Mouse (Mus musculus) kidney, embryonic 15.5 days (tissue): ENCODE measurements at regions not wholly inside any gene's neighbourhood (a gene's known extent, or its start where the extent isn't known, plus 50 kb on each side); places are given as distances from the start of the nearest gene placed in this dataset.
A peak's percentile ranks its signal among the peaks of the same experiment; 100 is the strongest.

Experiments
- ATAC-seq: fragments of 200-750 bp; cut with Nextera tagmentation; replicated peaks from 2 replicates; pipeline ENCODE4 v1.8.0; 2017; ENCODE audit warnings: moderate TSS enrichment; ENCODE audit not compliant: low FRiP score
- H3K27ac ChIP-seq: fragments of 300-500 bp; sonication (generic); 2 replicates; pipeline ENCODE4 v1.5.1; 2015; ENCODE audit warnings: mild to moderate bottlenecking, inconsistent platforms
- H3K27me3 ChIP-seq: fragments of 300-500 bp; sonication (generic); 2 replicates; pipeline ENCODE4 v1.6.1; 2015; ENCODE audit warnings: inconsistent platforms
- H3K36me3 ChIP-seq: fragments of 300-500 bp; sonication (generic); 2 replicates; pipeline ENCODE4 v1.6.1; 2015; ENCODE audit warnings: inconsistent platforms
- H3K4me1 ChIP-seq: fragments of 300-500 bp; sonication (generic); 2 replicates; pipeline ENCODE4 v1.6.1; 2015; ENCODE audit warnings: inconsistent platforms
- H3K4me2 ChIP-seq: fragments of 300-500 bp; sonication (generic); 2 replicates; pipeline ENCODE4 v1.6.1; 2015; ENCODE audit warnings: moderate library complexity, mild to moderate bottlenecking, inconsistent platforms
- H3K4me3 ChIP-seq: fragments of 300-500 bp; sonication (generic); replicated peaks from 2 replicates; pipeline ENCODE4 v1.5.1; 2015; ENCODE audit warnings: mild to moderate bottlenecking, inconsistent platforms
- H3K9ac ChIP-seq: fragments of 300-500 bp; sonication (generic); 2 replicates; pipeline ENCODE4 v1.6.1; 2015; ENCODE audit warnings: mild to moderate bottlenecking, inconsistent platforms
- H3K9me3 ChIP-seq: fragments of 300-500 bp; sonication (generic); replicated peaks from 2 replicates; pipeline ENCODE4 v1.6.1; 2016; ENCODE audit warnings: inconsistent platforms
- WGBS: fragments of 180-500 bp; shearing (Covaris S2); methylation state at CpG from one replicate; pipeline ENCODE4 v1.1.7; 2015; ENCODE audit warnings: mixed read lengths; 5-methylcytosine and 5-hydroxymethylcytosine counted together

DNA sequence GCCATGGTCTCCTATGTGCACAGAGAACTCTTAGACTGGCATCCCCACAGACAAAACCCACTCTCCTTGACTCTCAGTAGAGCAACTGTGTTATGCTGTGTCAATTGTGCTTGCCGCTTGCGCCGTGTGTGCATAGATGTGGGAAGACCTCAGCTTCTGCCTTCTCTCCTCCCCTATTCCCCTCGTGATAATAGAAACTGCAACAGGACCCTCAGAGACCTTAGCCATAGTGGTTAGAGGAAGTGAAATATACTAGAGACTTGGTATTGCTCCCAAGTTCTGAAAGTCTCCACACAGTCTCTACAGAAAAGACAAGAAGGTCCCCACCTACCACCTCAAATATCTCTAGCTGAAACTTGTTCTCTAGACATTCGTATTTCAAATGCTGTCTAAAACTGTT, 188.2 kb upstream of the Hmga2 start:
- H3K4me1 ChIP-seq = peaks cover 22% of the 10 kb centered on the region
- no peaks in the 10 kb centered on the region for H3K9me3 ChIP-seq
- 84% methylated on average over 5 of the region's 5 CpGs for WGBS
- no peak overlapping the region for H3K9ac ChIP-seq
- no peak overlapping the region for H3K27ac ChIP-seq
- H3K36me3 ChIP-seq = no peaks in the 10 kb centered on the region
- no peak for ATAC-seq
- H3K27me3 ChIP-seq = no peaks in the 10 kb centered on the region
- no peak overlapping the region for H3K4me2 ChIP-seq
- no peak overlapping the region for H3K4me3 ChIP-seq

- Histone ChIP-seq H3K9me3 (no peaks in the 10 kb centered on the region), H3K27me3 (no peaks in the 10 kb centered on the region), H3K36me3 (no peaks in the 10 kb centered on the region), H3K4me2 (no peak overlapping the region), H3K27ac (no peak overlapping the region), H3K4me3 (no peak overlapping the region), H3K4me1 (peaks cover 25% of the 10 kb centered on the region), H3K9ac (no peak overlapping the region)
- ATAC-seq = no peak
- 19% methylated on average over 11 of the region's 11 CpGs for WGBS
Observed at GRCm38 (mm10) chr10:120663396-120663795, 187.1 kb upstream of the Hmga2 start.

DNA sequence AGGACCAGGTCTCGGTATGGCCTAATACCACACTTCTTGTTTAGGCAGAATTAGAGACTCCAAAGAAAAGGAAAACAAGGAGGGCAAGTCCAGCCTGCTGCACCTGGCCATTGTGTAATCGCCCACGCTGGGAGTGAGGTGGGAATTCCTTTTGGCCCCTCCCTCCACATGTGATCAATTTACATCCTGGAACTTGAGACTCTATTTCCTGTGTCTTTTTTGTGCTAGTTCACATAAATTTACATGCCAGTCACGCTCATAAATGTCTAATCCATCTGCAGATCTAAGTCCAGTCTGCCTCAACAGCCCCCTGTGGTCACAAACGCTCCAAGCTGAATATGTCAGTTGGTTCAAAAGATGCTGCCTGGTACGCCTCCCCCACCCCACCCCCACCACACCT, 184.2 kb upstream of the Hmga2 start:
- H3K27me3 ChIP-seq = no peaks in the 10 kb centered on the region
- 21% methylated on average over 6 of the region's 6 CpGs for WGBS
- H3K4me2 ChIP-seq = peak overlapping the region; percentile 20
- peak; percentile 76 for ATAC-seq
- peaks cover 25% of the 10 kb centered on the region for H3K4me1 ChIP-seq
- H3K9ac ChIP-seq = no peak overlapping the region
- H3K36me3 ChIP-seq = no peaks in the 10 kb centered on the region
- peak overlapping the region; percentile 38 for H3K27ac ChIP-seq
- no peaks in the 10 kb centered on the region for H3K9me3 ChIP-seq
- H3K4me3 ChIP-seq = no peak overlapping the region

GRCm38 (mm10) chr10:120655238-120655931, 179.1 kb upstream of the Hmga2 start:
- H3K9ac ChIP-seq = no peak overlapping the region
- H3K4me1 ChIP-seq = peaks cover 10% of the 10 kb centered on the region
- no peaks in the 10 kb centered on the region for H3K27me3 ChIP-seq
- no peak for ATAC-seq
- no peaks in the 10 kb centered on the region for H3K36me3 ChIP-seq
- no peak overlapping the region for H3K27ac ChIP-seq
- WGBS = 79% methylated on average over 14 of the region's 14 CpGs
- H3K9me3 ChIP-seq = no peaks in the 10 kb centered on the region
- H3K4me3 ChIP-seq = no peak overlapping the region
- no peak overlapping the region for H3K4me2 ChIP-seq

DNA sequence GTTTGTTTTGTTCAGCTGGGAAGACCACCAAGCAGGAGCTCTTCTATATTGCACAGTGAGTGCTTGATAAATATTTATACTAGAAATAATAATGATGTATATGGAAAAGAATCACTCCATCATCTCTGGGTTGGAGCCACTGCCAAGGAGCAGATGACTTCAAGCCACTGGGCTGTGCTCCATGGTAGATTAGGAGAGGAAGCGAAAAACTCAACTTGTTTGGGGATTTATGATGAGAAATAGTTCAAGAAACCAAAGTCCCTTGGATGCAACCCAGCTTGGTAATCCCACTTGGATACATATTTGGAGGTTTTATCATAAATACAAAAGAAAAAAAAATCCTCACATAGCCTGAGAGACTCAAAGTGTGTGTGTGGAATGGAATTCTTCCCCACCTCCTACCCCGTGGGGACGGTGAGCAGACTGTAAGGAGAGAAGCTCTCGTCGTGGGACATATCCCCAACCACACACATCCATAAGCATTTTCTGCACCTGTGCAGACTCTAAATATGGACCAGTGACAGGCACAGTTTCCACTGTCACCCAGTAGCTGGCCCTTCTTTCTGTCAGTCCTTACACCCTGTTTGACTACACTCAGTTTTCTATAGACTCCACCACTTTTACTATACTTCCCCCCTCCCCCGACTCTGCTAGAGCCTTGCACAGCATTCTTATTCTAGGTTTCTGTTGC, 176.4 kb upstream of the Hmga2 start:
- WGBS = 82% methylated on average over 6 of the region's 6 CpGs
- no peak for ATAC-seq
- peaks cover 5% of the 10 kb centered on the region for H3K4me1 ChIP-seq

GRCm38 (mm10) chr10:120651845-120652244, 175.6 kb upstream of the Hmga2 start:
- no peaks in the 10 kb centered on the region for H3K9me3 ChIP-seq
- peaks cover 13% of the 10 kb centered on the region for H3K4me1 ChIP-seq
- H3K27me3 ChIP-seq = no peaks in the 10 kb centered on the region
- 92% methylated on average over 5 of the region's 5 CpGs for WGBS
- no peak overlapping the region for H3K4me2 ChIP-seq
- no peak overlapping the region for H3K9ac ChIP-seq
- no peak for ATAC-seq
- H3K36me3 ChIP-seq = no peaks in the 10 kb centered on the region
- no peak overlapping the region for H3K27ac ChIP-seq
- H3K4me3 ChIP-seq = no peak overlapping the region

More for the DNA sequence above, 176.4 kb upstream of the Hmga2 start:
- no peak overlapping the region for H3K9ac ChIP-seq
- no peak overlapping the region for H3K4me3 ChIP-seq
- no peaks in the 10 kb centered on the region for H3K9me3 ChIP-seq
- no peaks in the 10 kb centered on the region for H3K27me3 ChIP-seq
- H3K36me3 ChIP-seq = no peaks in the 10 kb centered on the region
- no peak overlapping the region for H3K27ac ChIP-seq
- H3K4me2 ChIP-seq = no peak overlapping the region

GRCm38 (mm10) chr10:120650336-120650735, 174.1 kb upstream of the Hmga2 start:
- no peak for ATAC-seq
- Histone ChIP-seq H3K27ac (no peak overlapping the region), H3K4me3 (no peak overlapping the region), H3K9ac (no peak overlapping the region), H3K27me3 (no peaks in the 10 kb centered on the region), H3K9me3 (no peaks in the 10 kb centered on the region), H3K4me2 (no peak overlapping the region), H3K36me3 (no peaks in the 10 kb centered on the region), H3K4me1 (peaks cover 21% of the 10 kb centered on the region)
- 94% methylated on average over 9 of the region's 9 CpGs for WGBS

DNA sequence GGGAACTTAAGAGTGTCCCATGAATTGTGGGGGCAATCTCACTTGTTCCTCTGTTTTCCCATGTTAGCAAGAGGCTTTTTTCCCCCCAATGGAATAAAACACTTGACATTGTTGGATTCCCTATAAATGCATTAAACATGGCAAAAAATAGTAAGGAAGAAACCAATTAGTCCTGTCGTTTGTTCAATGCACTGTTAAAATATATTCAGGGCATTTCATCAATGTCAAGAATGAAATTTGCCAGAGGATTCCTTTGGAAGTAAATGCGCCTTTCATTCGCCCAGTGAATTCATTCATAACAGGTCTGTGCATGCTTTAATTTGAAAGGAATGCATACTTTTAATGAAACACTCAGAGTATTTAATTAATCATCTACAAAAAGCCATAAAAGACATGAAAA, 172.5 kb upstream of the Hmga2 start:
- H3K4me2 ChIP-seq = no peak overlapping the region
- peaks cover 21% of the 10 kb centered on the region for H3K4me1 ChIP-seq
- no peaks in the 10 kb centered on the region for H3K9me3 ChIP-seq
- 67% methylated on average over 3 of the region's 3 CpGs for WGBS
- ATAC-seq = no peak
- H3K9ac ChIP-seq = no peak overlapping the region
- H3K36me3 ChIP-seq = no peaks in the 10 kb centered on the region
- no peak overlapping the region for H3K27ac ChIP-seq
- no peaks in the 10 kb centered on the region for H3K27me3 ChIP-seq
- no peak overlapping the region for H3K4me3 ChIP-seq

DNA sequence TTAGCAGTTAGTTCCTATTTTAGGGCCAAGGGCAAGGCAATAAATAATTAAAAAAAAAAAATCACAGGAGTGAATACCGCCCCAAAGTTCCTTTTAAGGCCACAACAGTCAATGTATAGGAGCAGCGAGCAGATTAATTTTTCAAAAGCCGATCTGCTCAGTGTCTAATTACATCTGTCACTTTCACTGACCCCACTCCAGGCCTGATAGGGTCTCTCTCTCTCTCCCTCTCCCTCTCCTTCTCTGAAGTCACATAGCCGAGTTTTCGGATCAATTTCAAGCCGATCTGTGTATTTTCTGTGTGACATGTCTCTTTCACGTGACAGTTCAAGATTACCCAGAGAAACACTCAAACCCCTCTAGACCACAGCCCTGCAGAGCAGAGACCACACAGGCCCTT, 171.8 kb upstream of the Hmga2 start:
- no peaks in the 10 kb centered on the region for H3K27me3 ChIP-seq
- H3K4me3 ChIP-seq = no peak overlapping the region
- WGBS = 41% methylated on average over 7 of the region's 7 CpGs
- no peaks in the 10 kb centered on the region for H3K36me3 ChIP-seq
- H3K27ac ChIP-seq = no peak overlapping the region
- H3K9me3 ChIP-seq = no peaks in the 10 kb centered on the region
- no peak overlapping the region for H3K4me2 ChIP-seq
- H3K9ac ChIP-seq = no peak overlapping the region
- H3K4me1 ChIP-seq = peaks cover 21% of the 10 kb centered on the region
- ATAC-seq = no peak

GRCm38 (mm10) chr10:120647323-120647722, 171.1 kb upstream of the Hmga2 start:
- H3K4me2 ChIP-seq = peak overlapping the region; percentile 50
- H3K27me3 ChIP-seq = no peaks in the 10 kb centered on the region
- ATAC-seq = 0 out of 2 replicates have a peak, but pooled peaks have one; percentile 22
- H3K4me3 ChIP-seq = peak overlapping the region; percentile 7; the same call in 1 of the 2 replicates
- H3K36me3 ChIP-seq = no peaks in the 10 kb centered on the region
- H3K27ac ChIP-seq = peak overlapping the region; percentile 38; the same call in 1 of the 2 replicates
- 38% methylated on average over 3 of the region's 3 CpGs for WGBS
- no peak overlapping the region for H3K9ac ChIP-seq
- no peaks in the 10 kb centered on the region for H3K9me3 ChIP-seq
- H3K4me1 ChIP-seq = peaks cover 21% of the 10 kb centered on the region

- Histone ChIP-seq H3K27ac (peak overlapping the region; percentile 38), H3K9me3 (no peaks in the 10 kb centered on the region), H3K9ac (no peak overlapping the region), H3K4me1 (peaks cover 21% of the 10 kb centered on the region), H3K4me2 (peak overlapping the region; percentile 50), H3K27me3 (no peaks in the 10 kb centered on the region), H3K4me3 (peak overlapping the region; percentile 7; the same call in 1 of the 2 replicates), H3K36me3 (no peaks in the 10 kb centered on the region)
- peak; percentile 80 for ATAC-seq
- 7% methylated on average over 14 of the region's 14 CpGs for WGBS
Observed at GRCm38 (mm10) chr10:120646862-120647311, 170.6 kb upstream of the Hmga2 start.

GRCm38 (mm10) chr10:120640847-120641246, 164.6 kb upstream of the Hmga2 start:
- Histone ChIP-seq H3K9ac (no peak overlapping the region), H3K4me2 (no peak overlapping the region), H3K4me1 (peaks cover 23% of the 10 kb centered on the region; the same call in 1 of the 2 replicates), H3K27me3 (no peaks in the 10 kb centered on the region), H3K36me3 (no peaks in the 10 kb centered on the region), H3K27ac (no peak overlapping the region), H3K9me3 (no peaks in the 10 kb centered on the region), H3K4me3 (no peak overlapping the region)
- ATAC-seq = no peak
- 20% methylated on average over 5 of the region's 5 CpGs for WGBS
